Mouse (Mus musculus) thymus, adult 2 months (tissue): Measurements from ENCODE around the gene Gabrb3. TPM values are rescaled to one million over a fixed set of nuclear protein-coding genes. Genes with fewer than 3 reads are reported as not detected.
"Not testable (repeated sequence)": the region's sequence is repeated elsewhere in the genome, so short reads cannot be mapped to it uniquely, and the experiment has no call there.

Source experiments
- DNase-seq: peaks from one replicate; pipeline ENCODE4 v3.0.0; 2021
- H3K27ac ChIP-seq: fragments of 200-500 bp; 2 replicates; pipeline ENCODE4 v1.5.1; 2012; ENCODE audit warnings: low read length, control low read depth; ENCODE audit not compliant: control insufficient read depth, insufficient read depth
- H3K27me3 ChIP-seq: fragments of 200-500 bp; 2 replicates; pipeline ENCODE4 v1.6.1; 2012; ENCODE audit warnings: mild to moderate bottlenecking, low read length, moderate library complexity, mixed read lengths; ENCODE audit not compliant: control insufficient read depth, insufficient read depth
- H3K36me3 ChIP-seq: fragments of 200-500 bp; 2 replicates; pipeline ENCODE4 v1.6.1; 2012; ENCODE audit warnings: mild to moderate bottlenecking, low read length, moderate library complexity; ENCODE audit not compliant: control insufficient read depth, insufficient read depth
- H3K4me1 ChIP-seq: fragments of 200-500 bp; replicated peaks from 2 replicates; pipeline ENCODE4 v1.6.1; 2012; ENCODE audit warnings: low read length; ENCODE audit not compliant: control insufficient read depth, insufficient read depth
- H3K4me3 ChIP-seq: fragments of 200-500 bp; 2 replicates; pipeline ENCODE4 v1.5.1; 2012; ENCODE audit warnings: mild to moderate bottlenecking, low read length, control low read depth, moderate library complexity; ENCODE audit not compliant: control insufficient read depth, insufficient read depth
- CTCF ChIP-seq: fragments of 200-500 bp; IDR thresholded peaks from 2 replicates; pipeline ENCODE4 v1.5.1; 2012; ENCODE audit warnings: mild to moderate bottlenecking, control low read depth, low read length, moderate library complexity, borderline replicate concordance; ENCODE audit not compliant: control insufficient read depth, poor library complexity, insufficient read depth; ENCODE audit errors: extremely low read depth
- POLR2A ChIP-seq: fragments of 200-500 bp; IDR thresholded peaks from 2 replicates; pipeline ENCODE4 v1.6.1; 2012; ENCODE audit warnings: mild to moderate bottlenecking, low read length, control low read depth, moderate library complexity; ENCODE audit not compliant: control insufficient read depth, poor library complexity, insufficient read depth; ENCODE audit errors: extremely low read depth
- WGBS: fragments of 180-500 bp; shearing (Covaris S2); methylation state at CpG from one replicate; pipeline ENCODE4 v1.1.7; 2018; 5-methylcytosine and 5-hydroxymethylcytosine counted together
- polyA plus RNA-seq: library from polyadenylated mRNA; depleted of rRNA; stranded (reverse); fragments of >200 nt; gene quantifications from 2 replicates; pipeline ENCODE4 v1.2.3, GENCODE M21; 2012

Gene Gabrb3
- polyA plus RNA-seq, 1 experiment, result 0.07 TPM

GRCm38 (mm10) chr7:57711709-57712108 lies 292.2 kb downstream of the Gabrb3 start:
- H3K27me3 ChIP-seq, result no peaks in the 10 kb centered on the region
- H3K4me1 ChIP-seq, result no peaks in the 10 kb centered on the region
- H3K4me3 ChIP-seq, result no peak overlapping the region
- TF ChIP-seq POLR2A (no peak), CTCF (no peak)
- H3K36me3 ChIP-seq, result no peaks in the 10 kb centered on the region
- DNase-seq, result no peak
- no peak overlapping the region for H3K27ac ChIP-seq

- Histone ChIP-seq H3K36me3 (no peaks in the 10 kb centered on the region), H3K27me3 (no peaks in the 10 kb centered on the region), H3K27ac (no peak overlapping the region), H3K4me3 (no peak overlapping the region), H3K4me1 (no peaks in the 10 kb centered on the region)
- 82% methylated on average over 2 of the region's 2 CpGs for WGBS
- no peak for DNase-seq
- no peak for TF ChIP-seq CTCF
- TF ChIP-seq POLR2A, result no peak
Observed at GRCm38 (mm10) chr7:57746836-57747235, 327.3 kb downstream of the Gabrb3 start.

- TF ChIP-seq CTCF, result no peak
- no peak for TF ChIP-seq POLR2A
- Histone ChIP-seq H3K36me3 (no peaks in the 10 kb centered on the region), H3K4me1 (no peaks in the 10 kb centered on the region), H3K4me3 (no peak overlapping the region), H3K27me3 (no peaks in the 10 kb centered on the region), H3K27ac (no peak overlapping the region)
- DNase-seq, result no peak
- 93% methylated on average over 5 of the region's 5 CpGs for WGBS
Observed at GRCm38 (mm10) chr7:57760466-57760865, 341.0 kb downstream of the Gabrb3 start.

GRCm38 (mm10) chr7:57778754-57779153 lies 359.3 kb downstream of the Gabrb3 start:
- Histone ChIP-seq H3K4me3 (no peak overlapping the region), H3K27ac (no peak overlapping the region), H3K27me3 (no peaks in the 10 kb centered on the region), H3K4me1 (no peaks in the 10 kb centered on the region), H3K36me3 (no peaks in the 10 kb centered on the region)
- no peak for DNase-seq
- 84% methylated on average over 5 of the region's 5 CpGs for WGBS
- TF ChIP-seq CTCF (no peak), POLR2A (no peak)

GRCm38 (mm10) chr7:57786102-57786501 lies 366.6 kb downstream of the Gabrb3 start:
- WGBS, result 61% methylated on average over 2 of the region's 2 CpGs
- H3K27ac ChIP-seq, H3K36me3 ChIP-seq, H3K27me3 ChIP-seq, DNase-seq, H3K4me1 ChIP-seq, H3K4me3 ChIP-seq: not testable (repeated sequence)

- 32% methylated on average over 2 of the region's 2 CpGs for WGBS
- no peaks in the 10 kb centered on the region for H3K27me3 ChIP-seq
Observed at GRCm38 (mm10) chr7:57787520-57787919, 368.0 kb downstream of the Gabrb3 start.

GRCm38 (mm10) chr7:57803266-57803665 lies 383.8 kb downstream of the Gabrb3 start:
- H3K27me3 ChIP-seq, result no peaks in the 10 kb centered on the region
- 85% methylated on average over 1 of the region's 1 CpGs for WGBS
- TF ChIP-seq POLR2A, result no peak
- TF ChIP-seq CTCF, result no peak
- H3K4me3 ChIP-seq, result no peak overlapping the region
- DNase-seq, result no peak
- H3K4me1 ChIP-seq, result no peaks in the 10 kb centered on the region
- no peak overlapping the region for H3K27ac ChIP-seq
- H3K36me3 ChIP-seq, result no peaks in the 10 kb centered on the region

More at GRCm38 (mm10) chr7:57787520-57787919, 368.0 kb downstream of the Gabrb3 start:
- no peaks in the 10 kb centered on the region for H3K4me1 ChIP-seq
- no peaks in the 10 kb centered on the region for H3K36me3 ChIP-seq
- no peak overlapping the region for H3K4me3 ChIP-seq
- H3K27ac ChIP-seq, result no peak overlapping the region
- TF ChIP-seq CTCF (no peak), POLR2A (no peak)
- DNase-seq, result no peak
